Mouse (Mus musculus) layer of hippocampus, adult 9-10 months (tissue): ENCODE data around the gene Tmeff2.

ENCODE experiments used
- DNase-seq: peaks from one replicate; pipeline ENCODE4 v3.0.0; 2022; ENCODE audit warnings: low spot score

Tmeff2 gene

GRCm38 (mm10) chr1:50980591-50980990 is 80.1 kb downstream of the Tmeff2 start:
- no peak for DNase-seq

GRCm38 (mm10) chr1:50981151-50981828 is 80.8 kb downstream of the Tmeff2 start:
- no peak for DNase-seq

- DNase-seq: no peak
These were observed 90.2 kb downstream of the Tmeff2 start for GRCm38 (mm10) chr1:50990661-50991060.

- no peak for DNase-seq
These were observed 94.1 kb downstream of the Tmeff2 start for GRCm38 (mm10) chr1:50994505-50994904.

GRCm38 (mm10) chr1:50999793-51000192 is 99.3 kb downstream of the Tmeff2 start:
- no peak for DNase-seq

GRCm38 (mm10) chr1:51008344-51008743 is 107.9 kb downstream of the Tmeff2 start:
- DNase-seq: no peak

- DNase-seq: no peak
These were observed 139.8 kb downstream of the Tmeff2 start for GRCm38 (mm10) chr1:51040249-51040648.

GRCm38 (mm10) chr1:51044810-51045209 is 144.4 kb downstream of the Tmeff2 start:
- DNase-seq: no peak

- no peak for DNase-seq
These were observed 164.1 kb downstream of the Tmeff2 start for GRCm38 (mm10) chr1:51064549-51064948.

GRCm38 (mm10) chr1:51065652-51066051 is 165.2 kb downstream of the Tmeff2 start:
- no peak for DNase-seq

- DNase-seq: no peak
These were observed 168.4 kb downstream of the Tmeff2 start for GRCm38 (mm10) chr1:51068814-51069213.

- DNase-seq: no peak
These were observed 168.8 kb downstream of the Tmeff2 start for GRCm38 (mm10) chr1:51069288-51069687.

GRCm38 (mm10) chr1:51074076-51074475 is 173.6 kb downstream of the Tmeff2 start:
- no peak for DNase-seq

GRCm38 (mm10) chr1:51075785-51076771 is 175.6 kb downstream of the Tmeff2 start:
- no peak for DNase-seq

GRCm38 (mm10) chr1:51088921-51089320 is 188.5 kb downstream of the Tmeff2 start:
- DNase-seq: no peak

- no peak for DNase-seq
These were observed 189.4 kb downstream of the Tmeff2 start for GRCm38 (mm10) chr1:51089803-51090202.

- DNase-seq: no peak
These were observed 189.8 kb downstream of the Tmeff2 start for GRCm38 (mm10) chr1:51090212-51090761.

GRCm38 (mm10) chr1:51094713-51095112 is 194.3 kb downstream of the Tmeff2 start:
- no peak for DNase-seq

- no peak for DNase-seq
These were observed 196.6 kb downstream of the Tmeff2 start for GRCm38 (mm10) chr1:51096848-51097598.

- DNase-seq: no peak
These were observed 200.7 kb downstream of the Tmeff2 start for GRCm38 (mm10) chr1:51101034-51101590.

- no peak for DNase-seq
These were observed 204.3 kb downstream of the Tmeff2 start for GRCm38 (mm10) chr1:51104698-51105097.
